Mouse (Mus musculus) MEL-GATA-1-ER (cell line): ENCODE measurements around the gene Scyl2.
"Not testable (repeated sequence)": the region's sequence is repeated elsewhere in the genome, so short reads cannot be mapped to it uniquely, and the experiment has no call there.

Experiments used
- DNase-seq: peaks from one replicate; pipeline ENCODE4 v3.0.0-alpha.2; 2012; ENCODE audit warnings: low read depth; ENCODE audit errors: extremely low read depth

Scyl2 gene

GRCm38 (mm10) chr10:89686139-89686808 lies at the start of gene Scyl2:
Gene Scyl2 (minus strand): TSS chr10:89686285.
- peak; percentile 66 for DNase-seq

DNA sequence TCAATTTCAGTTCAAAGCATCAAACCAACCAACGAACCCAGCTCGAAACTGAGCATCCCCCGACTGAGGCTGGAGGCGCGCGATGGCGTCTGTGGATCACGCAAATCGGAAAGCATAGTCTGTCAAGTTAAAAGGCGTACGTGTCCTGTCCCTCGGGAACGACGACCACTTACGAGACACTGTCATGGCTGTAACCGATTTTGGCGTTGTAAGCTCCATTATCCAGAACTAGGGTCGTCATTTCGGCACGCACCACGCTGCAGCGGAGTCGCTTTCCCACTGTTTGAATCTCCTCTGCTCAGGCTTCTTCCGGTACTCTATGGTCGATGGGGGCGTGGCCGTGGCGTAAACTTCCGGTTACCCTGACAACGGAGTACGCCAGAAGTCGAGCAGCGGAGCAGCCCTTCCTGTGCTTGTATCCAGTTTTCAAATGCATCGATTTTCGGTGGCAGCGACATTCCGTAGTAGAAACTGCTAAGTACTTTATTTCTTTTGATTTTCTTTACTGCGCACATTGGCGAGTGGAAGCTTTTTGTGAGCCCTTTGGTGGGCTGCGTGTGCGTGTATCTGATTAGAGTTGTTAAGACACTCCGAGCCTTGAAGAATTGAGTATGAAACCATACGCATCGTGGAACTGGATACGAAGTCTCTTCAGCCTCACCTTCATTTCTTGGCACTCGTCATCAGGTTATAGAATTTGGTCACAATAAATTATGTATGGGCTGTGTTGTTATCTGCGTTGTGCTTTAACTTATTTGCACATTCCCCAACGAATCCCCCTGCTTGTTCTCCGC lies 46.1 kb upstream of the Scyl2 start, which contains the start of gene Actr6:
Gene Actr6 (minus strand): TSS at position 295 of the 794 bp plus-strand sequence.
- peak; percentile 88 for DNase-seq

DNA sequence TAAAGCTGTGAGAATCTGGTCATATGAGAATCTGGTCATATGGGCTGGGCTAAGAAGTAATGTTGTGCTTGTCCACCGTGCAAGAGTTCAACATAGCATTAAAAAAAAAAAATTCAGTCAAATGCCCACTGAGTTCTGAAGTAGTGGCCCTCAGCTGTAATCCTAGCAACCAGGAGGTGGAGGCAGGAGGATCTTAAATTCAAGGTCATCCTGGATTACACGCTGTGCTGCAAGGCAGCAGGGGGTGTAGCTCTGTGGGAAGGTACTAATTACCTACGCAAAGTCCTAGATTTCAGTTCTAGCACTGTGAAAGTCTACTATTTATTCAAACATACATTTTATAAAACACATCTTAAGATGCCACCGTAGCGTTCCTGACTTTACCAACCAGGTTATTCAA lies 45.3 kb upstream of the Scyl2 start:
- DNase-seq = no peak

- DNase-seq = no peak
Observed at GRCm38 (mm10) chr10:89730386-89730785, 44.3 kb upstream of the Scyl2 start.

DNA sequence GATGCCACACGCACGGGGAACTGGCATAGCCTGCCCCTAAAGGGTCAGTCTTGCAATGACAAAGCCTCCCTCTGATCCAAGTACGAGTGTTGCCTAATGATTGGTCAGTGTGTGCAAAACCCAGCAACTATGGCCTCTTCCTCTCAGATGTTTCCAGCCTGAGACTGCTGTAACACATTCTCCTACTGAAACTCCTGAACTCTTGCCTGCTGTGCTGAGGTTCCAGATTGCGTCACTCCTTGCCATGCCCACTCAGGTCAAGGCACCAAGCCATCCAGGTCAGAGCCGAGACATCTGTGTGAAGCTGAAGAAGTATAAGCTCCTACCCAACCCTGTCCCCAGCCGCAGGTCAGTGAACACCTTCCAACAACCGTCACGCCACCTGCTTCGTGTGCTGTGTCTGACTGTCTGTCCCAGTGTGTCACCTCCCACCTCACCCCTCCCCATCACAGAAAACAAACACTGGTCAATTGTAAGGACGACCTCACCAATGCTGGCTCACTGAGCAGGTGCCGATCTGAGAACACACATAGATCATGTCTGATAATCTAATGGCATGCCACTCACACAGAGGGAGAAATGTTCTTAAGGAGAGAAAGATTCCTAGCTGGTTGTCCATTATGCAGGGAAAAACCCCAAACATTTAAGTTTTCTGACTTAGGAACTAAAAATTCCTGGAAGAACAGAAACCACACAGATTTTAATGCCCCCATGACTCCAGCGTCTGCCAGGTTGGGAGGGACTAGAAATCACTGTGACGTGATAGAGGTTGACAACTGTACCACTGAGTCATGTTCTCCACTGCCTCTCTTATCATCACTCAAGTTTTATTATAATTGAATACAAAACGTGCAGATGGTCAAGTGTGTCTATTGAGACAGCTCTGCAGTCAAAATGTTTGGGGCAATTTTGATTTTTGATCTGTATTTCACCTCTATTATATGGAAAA lies 36.4 kb upstream of the Scyl2 start:
- no peak for DNase-seq

DNA sequence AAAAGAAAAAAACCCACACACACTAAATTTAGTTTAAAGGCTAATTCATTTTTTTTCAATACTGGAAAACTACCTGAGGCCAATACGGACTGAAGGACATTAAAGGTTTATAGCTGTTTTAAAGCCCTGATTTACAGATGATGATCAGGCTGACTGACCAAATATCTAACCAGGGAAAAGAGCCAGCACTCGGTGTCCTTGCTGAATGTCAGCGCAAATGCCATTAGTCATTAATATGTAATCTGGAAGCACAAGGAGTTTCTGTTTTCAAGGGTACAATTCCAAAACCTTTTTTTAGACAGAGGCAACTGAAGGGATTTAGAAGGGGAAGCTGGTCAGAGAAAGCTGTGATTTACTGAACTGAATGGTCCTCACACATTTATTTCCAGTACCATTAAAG lies 34.7 kb upstream of the Scyl2 start:
- DNase-seq = no peak

DNA sequence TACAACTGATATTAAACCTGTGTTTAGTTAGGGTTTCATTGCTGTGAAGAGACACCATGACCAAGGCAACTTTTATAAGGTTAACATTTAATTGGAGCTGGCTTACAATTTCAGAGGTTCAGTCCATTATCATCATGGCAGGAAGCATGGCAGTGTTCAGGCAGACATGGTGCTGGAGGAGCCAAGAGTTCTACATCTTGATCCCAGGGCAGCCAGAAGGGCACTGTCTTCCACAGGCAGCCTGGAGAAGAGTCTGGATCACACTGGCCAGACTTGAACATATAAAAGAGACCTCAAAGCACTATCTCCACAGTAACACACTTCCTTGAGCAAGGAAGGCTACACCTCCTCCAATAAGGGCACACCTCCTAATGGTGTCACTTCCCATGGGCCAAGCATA lies 34.2 kb upstream of the Scyl2 start:
- DNase-seq = no peak

DNA sequence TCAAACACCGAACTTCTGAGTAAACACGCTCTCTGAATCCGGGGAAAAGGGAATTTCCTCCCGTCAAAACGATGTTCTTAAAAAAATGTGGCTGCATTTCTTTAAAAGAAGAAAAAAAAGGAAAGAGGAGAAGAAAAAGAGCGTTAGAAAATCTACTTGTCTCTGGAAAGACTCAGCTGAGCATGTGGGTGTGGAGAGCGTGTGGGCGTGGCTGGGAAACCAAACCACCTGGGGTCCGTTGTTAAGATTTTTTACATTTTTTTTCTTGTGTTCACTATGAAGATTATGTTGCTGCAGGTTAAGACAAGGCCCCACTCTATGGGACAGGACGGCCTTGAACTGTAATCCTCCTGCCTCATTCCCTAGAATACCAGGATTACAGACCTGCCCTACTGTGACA lies 28.8 kb upstream of the Scyl2 start:
- DNase-seq = no peak

DNA sequence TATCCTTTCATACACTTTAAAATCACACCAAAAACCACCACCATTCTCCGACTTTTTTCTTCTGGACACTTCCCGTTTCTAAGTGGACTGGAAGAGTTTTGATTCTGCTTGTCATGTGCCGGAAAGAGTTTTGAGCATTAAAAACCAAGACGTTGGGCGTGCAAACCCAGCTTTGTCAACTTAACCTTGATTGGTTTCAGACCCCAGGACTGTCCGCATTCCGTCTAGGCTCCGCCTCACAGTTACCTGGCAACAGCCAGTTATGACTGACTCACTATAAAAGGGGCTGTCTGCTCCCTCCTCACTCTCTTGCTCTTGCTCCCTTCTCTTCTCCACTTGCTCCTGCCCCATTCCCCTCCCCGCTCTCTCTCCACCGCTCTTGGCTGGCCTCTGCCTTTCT lies 22.6 kb upstream of the Scyl2 start:
- no peak for DNase-seq

DNA sequence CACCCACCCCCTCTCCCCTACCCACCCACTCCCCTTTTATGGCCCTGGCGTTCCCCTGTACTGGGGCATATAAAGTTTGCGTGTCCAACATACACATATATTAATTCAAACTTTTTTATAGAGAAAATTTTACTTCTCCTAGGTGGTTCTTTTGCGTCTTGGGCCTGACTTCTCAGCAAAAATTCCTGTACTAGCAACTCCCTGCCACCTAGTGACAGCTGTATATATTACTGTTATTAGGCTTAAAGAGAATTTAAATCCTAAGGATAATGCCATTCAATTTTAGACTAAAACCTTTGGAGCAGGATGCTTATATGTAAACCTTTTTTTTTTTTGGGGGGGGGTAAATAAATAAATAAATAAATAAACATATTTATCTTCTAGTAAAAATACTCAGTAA lies 21.3 kb upstream of the Scyl2 start:
- no peak for DNase-seq

GRCm38 (mm10) chr10:89703042-89703441 lies 17.0 kb upstream of the Scyl2 start:
- DNase-seq = no peak

DNA sequence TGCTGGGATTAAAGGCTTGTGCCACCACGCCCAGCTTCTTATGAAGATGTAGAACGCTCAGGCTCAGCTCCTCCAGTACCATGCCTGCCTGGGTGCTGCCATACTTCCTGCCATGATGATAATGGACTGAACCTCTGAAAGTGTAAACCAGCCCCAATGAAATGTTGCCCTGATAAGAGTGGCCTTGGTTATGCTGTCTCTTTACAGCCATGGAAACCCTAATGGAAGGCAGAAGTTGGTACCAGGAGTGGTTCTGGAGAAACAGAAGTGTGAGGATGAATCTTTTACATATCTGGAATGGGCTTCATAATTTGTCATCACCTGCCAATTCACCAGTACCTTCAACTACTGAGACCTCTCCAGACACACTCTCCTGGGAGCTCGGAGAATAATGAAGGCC lies 11.9 kb upstream of the Scyl2 start:
- DNase-seq = peak; percentile 65

DNA sequence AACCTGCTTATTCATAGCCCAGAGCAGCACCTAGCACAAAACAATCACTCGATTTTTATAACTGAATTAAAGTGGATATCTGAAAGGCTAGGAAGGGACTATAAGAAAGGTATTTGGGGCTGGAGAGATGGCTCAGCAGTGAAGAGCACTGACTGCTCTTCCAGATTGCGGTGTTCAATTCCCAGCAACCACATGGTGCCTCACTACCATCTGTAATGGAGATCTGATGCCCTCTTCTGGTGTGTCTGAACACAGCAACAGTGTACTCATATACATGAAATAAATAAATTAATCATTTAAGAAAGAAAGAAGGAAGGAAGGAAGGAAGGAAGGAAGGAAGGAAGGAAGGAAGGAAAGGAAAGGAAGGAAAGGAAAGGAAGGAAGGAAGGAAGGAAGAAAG lies 10.2 kb upstream of the Scyl2 start:
- DNase-seq = not testable (repeated sequence)

GRCm38 (mm10) chr10:89695194-89695911 lies 9.3 kb upstream of the Scyl2 start:
- DNase-seq = peak; percentile 95

DNA sequence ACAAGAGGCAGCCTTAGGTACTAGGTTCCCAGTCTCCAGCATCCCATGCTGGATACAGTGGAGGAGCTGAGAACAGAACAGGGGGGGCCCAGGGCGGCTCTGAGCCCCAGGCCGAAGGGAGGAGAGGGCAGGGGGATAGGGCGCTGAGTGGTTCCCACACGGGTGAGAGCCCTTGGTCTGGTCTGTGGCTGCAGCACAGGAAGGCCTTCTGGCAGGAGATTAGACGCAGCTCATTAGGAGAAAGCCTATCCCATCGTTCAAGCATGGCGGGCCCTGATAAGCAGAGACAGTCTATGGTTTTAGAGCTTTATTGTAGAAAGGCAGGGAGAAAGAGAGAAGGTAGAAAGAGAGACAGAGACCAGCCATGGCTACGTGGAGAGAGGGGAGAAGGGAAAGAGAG lies 3.9 kb upstream of the Scyl2 start:
- DNase-seq = no peak

- no peak for DNase-seq
Observed at GRCm38 (mm10) chr10:89687455-89687854, 1.4 kb upstream of the Scyl2 start.

DNA sequence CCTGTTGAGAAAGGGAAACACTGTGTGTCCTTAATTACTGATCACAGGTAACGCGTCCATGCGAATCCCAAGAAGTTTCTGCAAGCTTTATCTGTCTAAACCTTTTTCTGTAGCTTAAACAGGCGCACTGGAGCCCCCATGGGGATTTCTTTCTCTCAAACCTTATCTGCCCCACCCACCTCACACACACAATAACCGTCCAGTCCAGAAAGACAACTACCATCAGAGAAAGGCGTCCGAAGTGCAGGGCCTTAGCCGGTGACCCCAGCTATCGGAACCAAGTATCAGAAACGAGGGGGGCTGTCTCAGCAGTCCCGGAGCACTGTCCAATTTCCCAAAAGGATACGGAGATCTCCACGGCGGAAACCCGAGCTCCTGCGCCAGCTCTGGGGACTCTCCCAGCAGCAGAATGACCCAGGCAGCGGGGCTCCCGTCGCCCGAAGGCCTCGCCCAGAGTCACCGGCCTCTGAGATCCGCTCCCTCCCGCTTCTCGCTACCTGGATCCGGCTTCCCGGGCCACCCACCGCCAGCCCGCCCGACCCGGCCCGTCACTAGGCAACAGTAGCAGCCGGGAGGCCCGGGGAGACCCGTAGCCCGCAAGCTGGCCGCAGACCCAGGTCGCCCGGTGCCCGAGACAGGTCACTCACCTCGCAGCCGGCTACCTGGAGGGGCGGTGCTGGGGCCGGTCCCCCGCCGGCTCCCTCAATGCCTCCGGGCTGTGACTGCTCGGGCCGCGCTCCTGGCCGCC lies 520 bp downstream of the Scyl2 start:
- no peak for DNase-seq

- no peak for DNase-seq
Observed at GRCm38 (mm10) chr10:89682961-89683360, 3.1 kb downstream of the Scyl2 start.

- DNase-seq = no peak
Observed at GRCm38 (mm10) chr10:89682157-89682556, 3.9 kb downstream of the Scyl2 start.

GRCm38 (mm10) chr10:89681706-89682105 lies 4.4 kb downstream of the Scyl2 start:
- no peak for DNase-seq
